Mouse (Mus musculus) kidney, postnatal 10 days (tissue): ENCODE results near the gene Kmt5a.

Experiments
- DNase-seq: peaks from one replicate; pipeline ENCODE4 v3.0.0; 2021; ENCODE audit warnings: mixed read lengths

Gene Kmt5a

GRCm38 (mm10) chr5:124439447-124440093, at the start of gene Kmt5a:
TSS of gene Kmt5a (plus strand) at chr5:124439930.
- DNase-seq = peak; percentile 96

- no peak for DNase-seq
These were observed 47.3 kb upstream of the Kmt5a start for GRCm38 (mm10) chr5:124392412-124392811.

GRCm38 (mm10) chr5:124393726-124394125, 46.0 kb upstream of the Kmt5a start:
- no peak for DNase-seq

- peak; percentile 14 for DNase-seq
These were observed 28.9 kb upstream of the Kmt5a start for GRCm38 (mm10) chr5:124410808-124411207.

- DNase-seq = no peak
These were observed 27.6 kb upstream of the Kmt5a start for GRCm38 (mm10) chr5:124412163-124412562.

GRCm38 (mm10) chr5:124418903-124419302, 20.8 kb upstream of the Kmt5a start:
- no peak for DNase-seq

GRCm38 (mm10) chr5:124421786-124422185, 17.9 kb upstream of the Kmt5a start:
- no peak for DNase-seq

- no peak for DNase-seq
These were observed 15.5 kb upstream of the Kmt5a start for GRCm38 (mm10) chr5:124424200-124424722.

- DNase-seq = peak; percentile 57
These were observed 14.9 kb upstream of the Kmt5a start for GRCm38 (mm10) chr5:124424723-124425411.

GRCm38 (mm10) chr5:124425412-124426259, 14.1 kb upstream of the Kmt5a start, which contains the start of gene Sbno1:
TSS of gene Sbno1 (minus strand) at chr5:124426001.
- peak; percentile 96 for DNase-seq

- no peak for DNase-seq
These were observed 13.2 kb upstream of the Kmt5a start for GRCm38 (mm10) chr5:124426475-124427071.

- peak; percentile 81 for DNase-seq
These were observed 7.2 kb upstream of the Kmt5a start for GRCm38 (mm10) chr5:124432398-124433012.

- DNase-seq = no peak
These were observed 6.7 kb upstream of the Kmt5a start for GRCm38 (mm10) chr5:124433048-124433447.

GRCm38 (mm10) chr5:124438229-124438628, 1.5 kb upstream of the Kmt5a start:
- DNase-seq = peak; percentile 50

- no peak for DNase-seq
These were observed 984 bp upstream of the Kmt5a start for GRCm38 (mm10) chr5:124438746-124439145.

- DNase-seq = peak; percentile 74
These were observed 468 bp downstream of the Kmt5a start for GRCm38 (mm10) chr5:124440094-124440701.

GRCm38 (mm10) chr5:124442628-124443027, 2.9 kb downstream of the Kmt5a start:
- no peak for DNase-seq

GRCm38 (mm10) chr5:124444208-124444607, 4.5 kb downstream of the Kmt5a start:
- no peak for DNase-seq

- peak; percentile 87 for DNase-seq
These were observed 5.2 kb downstream of the Kmt5a start for GRCm38 (mm10) chr5:124444661-124445561.

- DNase-seq = peak; percentile 71
These were observed 6.0 kb downstream of the Kmt5a start for GRCm38 (mm10) chr5:124445621-124446293.
